Mouse (Mus musculus): ENCODE data around the gene Cd2bp2.

Cd2bp2 gene

DNA sequence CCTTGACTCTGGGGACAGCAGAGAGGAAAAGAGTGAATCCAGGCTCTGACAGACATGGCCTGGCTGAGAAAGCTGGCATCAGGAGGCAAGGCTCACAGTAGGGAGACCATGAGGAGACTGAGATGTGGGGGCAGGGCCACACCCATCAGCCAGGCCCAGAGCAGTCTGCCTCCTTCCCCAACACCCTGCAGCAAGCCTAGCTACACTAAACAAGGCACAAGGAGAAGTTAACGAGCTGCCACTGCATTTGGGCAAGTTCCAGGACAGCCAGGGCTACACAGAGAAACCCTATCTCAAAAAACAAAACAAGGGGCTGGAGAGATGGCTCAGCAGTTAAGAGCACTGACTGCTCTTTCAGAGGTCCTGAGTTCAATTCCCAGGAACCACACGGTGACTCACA, 53.6 kb downstream of the Cd2bp2 start:
- no peak for DNase-seq (ENCODE audit: low spot score in 2 of 2)
